Mouse (Mus musculus) left cerebral cortex, adult 18-20 months (tissue): Measurements from ENCODE around the gene Vmn1r122. TPM values are rescaled to one million over a fixed set of nuclear protein-coding genes. Genes with fewer than 3 reads are reported as not detected.
"Not testable (repeated sequence)": the region's sequence is repeated elsewhere in the genome, so short reads cannot be mapped to it uniquely, and the experiment has no call there.

Experiments
- DNase-seq, 2 experiments: peaks; one replicate each; pipeline ENCODE4 v3.0.0; 2021 to 2022; ENCODE audit warnings: low spot score in 2 of 2, mixed read lengths in 1 of 2
- long read RNA-seq, 2 experiments: library from polyadenylated mRNA; stranded (forward); transcript quantifications; one replicate each; pipeline ENCODE4 v2.0.0; 2021
- total RNA-seq, 2 experiments: library from RNA; stranded (reverse); gene quantifications; 2 replicates each; pipeline ENCODE4 v1.2.3; 2021

Vmn1r122 gene
- total RNA-seq, result not detected
- long read RNA-seq, experiment 1, result 0 reads
- long read RNA-seq, experiment 2, result 0 reads

DNA sequence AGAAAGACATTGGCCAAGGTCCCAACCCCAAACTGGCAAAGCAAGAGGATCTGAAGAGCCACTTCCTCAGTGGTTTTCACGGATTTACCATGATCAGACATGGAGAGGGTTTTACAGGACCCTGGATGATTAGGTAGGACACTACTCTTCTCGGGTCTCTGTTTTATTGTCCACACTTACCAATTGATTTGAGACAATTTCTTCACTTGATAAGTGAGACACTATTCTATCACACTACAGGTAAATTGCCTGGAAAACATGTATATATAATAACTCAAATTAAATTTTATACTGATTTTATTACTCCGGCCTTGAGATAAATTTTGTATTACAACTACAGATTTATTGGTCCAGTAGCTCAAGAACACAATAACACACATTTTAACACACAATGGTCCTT is at the start of gene Vmn1r122:
TSS of gene Vmn1r122 (minus strand) at position 101 of the 400 bp plus-strand sequence.
- not testable (repeated sequence) for DNase-seq

DNA sequence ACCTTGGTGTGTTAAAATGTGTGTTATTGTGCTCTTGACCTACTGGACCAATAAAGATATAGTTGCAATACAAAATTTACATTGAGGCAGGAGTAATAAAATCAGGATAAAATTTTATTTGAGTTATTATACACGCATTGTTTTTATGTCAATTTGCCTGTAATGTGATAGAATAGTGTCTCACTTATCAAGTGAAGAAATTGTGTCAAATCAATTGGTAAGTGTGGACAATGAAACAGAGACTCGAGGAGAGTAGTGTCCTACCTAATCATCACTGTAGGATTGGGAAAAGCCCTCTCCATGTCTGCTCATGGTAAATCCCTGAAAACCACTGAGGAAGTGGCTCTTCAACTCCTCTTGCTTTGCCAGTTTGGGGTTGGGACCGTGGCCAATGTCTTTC is 28.0 kb upstream of the Vmn1r122 start, which contains the start of gene Vmn1r123:
TSS of gene Vmn1r123 (plus strand) at position 301 of the 400 bp plus-strand sequence.
- DNase-seq, result not testable (repeated sequence)

DNA sequence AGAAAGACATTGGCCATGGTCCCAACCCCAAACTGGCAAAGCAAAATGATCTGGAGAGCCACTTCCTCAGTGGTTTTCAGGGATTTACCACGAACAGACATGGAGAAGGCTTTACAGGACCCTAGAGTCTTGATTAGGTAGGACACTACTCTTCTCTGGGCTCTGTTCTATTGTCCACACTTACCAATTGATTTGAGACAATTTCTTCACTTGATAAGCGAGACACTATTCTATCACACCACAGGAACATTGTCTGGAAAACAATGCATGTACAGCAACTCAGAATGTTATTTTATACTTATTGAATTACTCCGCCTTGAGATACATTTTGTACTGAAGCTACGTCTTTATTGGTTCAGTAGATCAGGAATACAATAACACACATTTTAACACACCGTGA is 35.5 kb downstream of the Vmn1r122 start, which contains the start of gene Vmn1r121:
TSS of gene Vmn1r121 (minus strand) at position 101 of the 400 bp plus-strand sequence.
- not testable (repeated sequence) for DNase-seq

Other genes starting within 250 kb of the Vmn1r122 start
- not detected for gene Vmn1r118, start 221.8 kb downstream of the Vmn1r122 start, total RNA-seq
- gene Vmn1r119, start 121.7 kb downstream of the Vmn1r122 start, total RNA-seq, result not detected
- not detected for gene Vmn1r120, start 80.3 kb downstream of the Vmn1r122 start, total RNA-seq
- gene Vmn1r121, start 35.6 kb downstream of the Vmn1r122 start, total RNA-seq, result not detected
- not detected for gene Vmn1r123, start 28.1 kb upstream of the Vmn1r122 start, total RNA-seq
- not detected for gene Gm5157, start 56.3 kb upstream of the Vmn1r122 start, total RNA-seq
- not detected for gene Vmn1r124, start 126.5 kb upstream of the Vmn1r122 start, total RNA-seq
- gene Vmn1r125, start 138.1 kb upstream of the Vmn1r122 start, total RNA-seq, result not detected
- gene Vmn1r126, start 167.3 kb upstream of the Vmn1r122 start, total RNA-seq, result not detected
- gene Vmn1r127, start 185.7 kb upstream of the Vmn1r122 start, total RNA-seq, result not detected
- gene Vmn1r128, start 215.2 kb upstream of the Vmn1r122 start, total RNA-seq, result not detected
- not detected for gene Vmn1r129, start 227.2 kb upstream of the Vmn1r122 start, total RNA-seq